Mouse (Mus musculus): ENCODE results near the gene Kctd20.

The Kctd20 gene

GRCm38 (mm10) chr17:28932274-28932673, 19.5 kb upstream of the Kctd20 start:
- no peak for DNase-seq (ENCODE audit: low spot score in 2 of 2)

GRCm38 (mm10) chr17:28934120-28934916, 17.4 kb upstream of the Kctd20 start:
- DNase-seq (ENCODE audit: low spot score in 2 of 2): no peak

- no peak for DNase-seq (ENCODE audit: low spot score in 2 of 2)
These were observed 15.6 kb upstream of the Kctd20 start for GRCm38 (mm10) chr17:28936133-28936532.

GRCm38 (mm10) chr17:28936622-28937345, 15.0 kb upstream of the Kctd20 start:
- DNase-seq (ENCODE audit: low spot score in 2 of 2): peak in 1 of 2 experiments; percentile 11

- no peak for DNase-seq (ENCODE audit: low spot score in 2 of 2)
These were observed 10.8 kb upstream of the Kctd20 start for GRCm38 (mm10) chr17:28940776-28941555.

- no peak for DNase-seq (ENCODE audit: low spot score in 2 of 2)
These were observed 9.6 kb upstream of the Kctd20 start for GRCm38 (mm10) chr17:28942101-28942500.

- DNase-seq (ENCODE audit: low spot score in 2 of 2): no peak
These were observed 8.0 kb upstream of the Kctd20 start, which contains the start of gene Pxt1 for GRCm38 (mm10) chr17:28943740-28944139. Gene Pxt1, minus strand, starts transcription at chr17:28943840.

- no peak for DNase-seq (ENCODE audit: low spot score in 2 of 2)
These were observed 7.3 kb upstream of the Kctd20 start for GRCm38 (mm10) chr17:28944481-28944880.

GRCm38 (mm10) chr17:28947011-28947939, 4.5 kb upstream of the Kctd20 start:
- DNase-seq (ENCODE audit: low spot score in 2 of 2): no peak

- DNase-seq (ENCODE audit: low spot score in 2 of 2): no peak
These were observed 3.1 kb upstream of the Kctd20 start for GRCm38 (mm10) chr17:28948661-28949060.

GRCm38 (mm10) chr17:28950751-28951150, 999 bp upstream of the Kctd20 start:
- DNase-seq (ENCODE audit: low spot score in 2 of 2): no peak

- DNase-seq (ENCODE audit: low spot score in 2 of 2): no peak
These were observed 1.5 kb downstream of the Kctd20 start for GRCm38 (mm10) chr17:28953251-28953650.

GRCm38 (mm10) chr17:28954416-28954815, 2.7 kb downstream of the Kctd20 start:
- no peak for DNase-seq (ENCODE audit: low spot score in 2 of 2)

GRCm38 (mm10) chr17:28960597-28960996, 8.8 kb downstream of the Kctd20 start:
- no peak for DNase-seq (ENCODE audit: low spot score in 2 of 2)

- DNase-seq (ENCODE audit: low spot score in 2 of 2): no peak
These were observed 9.8 kb downstream of the Kctd20 start for GRCm38 (mm10) chr17:28961596-28961995.

- no peak for DNase-seq (ENCODE audit: low spot score in 2 of 2)
These were observed 15.4 kb downstream of the Kctd20 start for GRCm38 (mm10) chr17:28967021-28967610.

GRCm38 (mm10) chr17:28970122-28970521, 18.4 kb downstream of the Kctd20 start:
- DNase-seq (ENCODE audit: low spot score in 2 of 2): no peak

- DNase-seq (ENCODE audit: low spot score in 2 of 2): no peak
These were observed 27.3 kb downstream of the Kctd20 start for GRCm38 (mm10) chr17:28979091-28979490.

- no peak for DNase-seq (ENCODE audit: low spot score in 2 of 2)
These were observed 29.3 kb downstream of the Kctd20 start for GRCm38 (mm10) chr17:28981081-28981480.

- DNase-seq (ENCODE audit: low spot score in 2 of 2): no peak
These were observed 30.8 kb downstream of the Kctd20 start for GRCm38 (mm10) chr17:28982591-28982990.
